Mouse (Mus musculus) urinary bladder, postnatal 10 days (tissue): ENCODE measurements around the gene Bex6.
"Not testable (repeated sequence)": the region's sequence is repeated elsewhere in the genome, so short reads cannot be mapped to it uniquely, and the experiment has no call there.

ENCODE experiments used
- DNase-seq: peaks from one replicate; pipeline ENCODE4 v3.0.0; 2022; ENCODE audit warnings: low spot score

The Bex6 gene

GRCm38 (mm10) chr16:32174340-32175005 is 5.2 kb upstream of the Bex6 start:
- no peak for DNase-seq

- DNase-seq: no peak
Observed at GRCm38 (mm10) chr16:32175029-32175428, 4.6 kb upstream of the Bex6 start.

- no peak for DNase-seq
Observed at GRCm38 (mm10) chr16:32176896-32177686, 2.5 kb upstream of the Bex6 start.

- no peak for DNase-seq
Observed at GRCm38 (mm10) chr16:32186056-32186455, 6.4 kb downstream of the Bex6 start.

- DNase-seq: no peak
Observed at GRCm38 (mm10) chr16:32189109-32189508, 9.5 kb downstream of the Bex6 start.

GRCm38 (mm10) chr16:32190011-32190441 is 10.4 kb downstream of the Bex6 start:
- DNase-seq: no peak

GRCm38 (mm10) chr16:32200256-32201003 is 20.8 kb downstream of the Bex6 start:
- no peak for DNase-seq

GRCm38 (mm10) chr16:32201004-32201325 is 21.3 kb downstream of the Bex6 start:
- DNase-seq: no peak

GRCm38 (mm10) chr16:32202681-32203080 is 23.1 kb downstream of the Bex6 start:
- DNase-seq: no peak

GRCm38 (mm10) chr16:32204902-32205301 is 25.3 kb downstream of the Bex6 start:
- DNase-seq: no peak

GRCm38 (mm10) chr16:32214156-32214555 is 34.5 kb downstream of the Bex6 start:
- no peak for DNase-seq

- no peak for DNase-seq
Observed at GRCm38 (mm10) chr16:32214804-32215576, 35.4 kb downstream of the Bex6 start.

- no peak for DNase-seq
Observed at GRCm38 (mm10) chr16:32221803-32222202, 42.2 kb downstream of the Bex6 start.

- DNase-seq: no peak
Observed at GRCm38 (mm10) chr16:32222399-32222798, 42.8 kb downstream of the Bex6 start.

GRCm38 (mm10) chr16:32232050-32232449 is 52.4 kb downstream of the Bex6 start:
- DNase-seq: not testable (repeated sequence)
